Comparison of ENCODE assay signal across 16 mouse cellular contexts in genomic region chr16:95857403-95857802, GRCm38 (mm10).
"Had no signal": no experiment of that assay in that cellular context is flagged by ENCODE, and none has a peak within 500 bp of the region (broad histone marks: within the 10 kb centered on the region; RNA-seq: fewer than 3 reads in every experiment).

No protein-coding gene starts in this region.

- H3K27me3 ChIP-seq: limb, embryonic 13.5 days; liver, embryonic 12.5 days; liver, embryonic 15.5 days; lung, embryonic 15.5 days; midbrain, embryonic 12.5 days; neural tube, embryonic 13.5 days had no signal

- H3K36me3 ChIP-seq: limb, embryonic 13.5 days; liver, embryonic 12.5 days; liver, embryonic 15.5 days; lung, embryonic 15.5 days; midbrain, embryonic 12.5 days; neural tube, embryonic 13.5 days had no signal

- H3K9ac ChIP-seq: limb, embryonic 13.5 days; liver, embryonic 12.5 days; liver, embryonic 15.5 days; lung, embryonic 15.5 days; midbrain, embryonic 12.5 days; neural tube, embryonic 13.5 days had no signal

- H3K27ac ChIP-seq: limb, embryonic 13.5 days; liver, embryonic 12.5 days; liver, embryonic 15.5 days; lung, embryonic 15.5 days; macrophage; midbrain, embryonic 12.5 days; neural tube, embryonic 13.5 days had no signal

- H3K4me3 ChIP-seq: limb, embryonic 13.5 days; liver, embryonic 12.5 days; liver, embryonic 15.5 days; lung, embryonic 15.5 days; midbrain, embryonic 12.5 days; myocyte; neural tube, embryonic 13.5 days had no signal

- H3K9me3 ChIP-seq: limb, embryonic 13.5 days; liver, embryonic 12.5 days; liver, embryonic 15.5 days; lung, embryonic 15.5 days; midbrain, embryonic 12.5 days; neural tube, embryonic 13.5 days had no signal

- ATAC-seq: liver, embryonic 12.5 days; midbrain, embryonic 16.5 days had no signal

- H3K4me1 ChIP-seq: midbrain, embryonic 12.5 days; neural tube, embryonic 13.5 days had no signal

- H3K4me2 ChIP-seq: limb, embryonic 13.5 days; liver, embryonic 12.5 days; liver, embryonic 15.5 days; lung, embryonic 15.5 days; midbrain, embryonic 12.5 days; neural tube, embryonic 13.5 days had no signal

- DNase-seq: kidney, adult 8-10 months; kidney, postnatal 14 days; kidney, postnatal 4 days; left cerebral cortex, postnatal 4 days; liver; lung, adult 18-20 months; thymus, postnatal 25 days had no signal
